Mouse (Mus musculus) heart, postnatal 0 days (tissue): Measurements from ENCODE around the gene Anp32e.
"Not testable (repeated sequence)": the region's sequence is repeated elsewhere in the genome, so short reads cannot be mapped to it uniquely, and the experiment has no call there.

Experiments
- CTCF ChIP-seq: IDR thresholded peaks from 2 replicates; pipeline ENCODE4 v1.5.1; 2016; ENCODE audit warnings: antibody characterized with exemption, control low read depth, low read depth
- EP300 ChIP-seq: IDR thresholded peaks from 2 replicates; pipeline ENCODE4 v1.6.1; 2016; ENCODE audit warnings: antibody characterized with exemption, low read depth

GRCm38 (mm10) chr3:95895501-95895900, 33.5 kb upstream of the Anp32e start:
- not testable (repeated sequence) for TF ChIP-seq EP300, CTCF
